Mouse (Mus musculus) thymus, adult 2 months (tissue): ENCODE data around the gene Nup107. TPM values are rescaled to one million over a fixed set of nuclear protein-coding genes. Genes with fewer than 3 reads are reported as not detected.
A peak's percentile ranks its signal among the peaks of the same experiment; 100 is the strongest.

ENCODE experiments used
- DNase-seq: peaks from one replicate; pipeline ENCODE4 v3.0.0; 2021
- H3K27ac ChIP-seq: fragments of 200-500 bp; 2 replicates; pipeline ENCODE4 v1.5.1; 2012; ENCODE audit warnings: low read length, control low read depth; ENCODE audit not compliant: control insufficient read depth, insufficient read depth
- H3K27me3 ChIP-seq: fragments of 200-500 bp; 2 replicates; pipeline ENCODE4 v1.6.1; 2012; ENCODE audit warnings: mild to moderate bottlenecking, low read length, moderate library complexity, mixed read lengths; ENCODE audit not compliant: control insufficient read depth, insufficient read depth
- H3K36me3 ChIP-seq: fragments of 200-500 bp; 2 replicates; pipeline ENCODE4 v1.6.1; 2012; ENCODE audit warnings: mild to moderate bottlenecking, low read length, moderate library complexity; ENCODE audit not compliant: control insufficient read depth, insufficient read depth
- H3K4me1 ChIP-seq: fragments of 200-500 bp; replicated peaks from 2 replicates; pipeline ENCODE4 v1.6.1; 2012; ENCODE audit warnings: low read length; ENCODE audit not compliant: control insufficient read depth, insufficient read depth
- H3K4me3 ChIP-seq: fragments of 200-500 bp; 2 replicates; pipeline ENCODE4 v1.5.1; 2012; ENCODE audit warnings: mild to moderate bottlenecking, low read length, control low read depth, moderate library complexity; ENCODE audit not compliant: control insufficient read depth, insufficient read depth
- CTCF ChIP-seq: fragments of 200-500 bp; IDR thresholded peaks from 2 replicates; pipeline ENCODE4 v1.5.1; 2012; ENCODE audit warnings: mild to moderate bottlenecking, control low read depth, low read length, moderate library complexity, borderline replicate concordance; ENCODE audit not compliant: control insufficient read depth, poor library complexity, insufficient read depth; ENCODE audit errors: extremely low read depth
- POLR2A ChIP-seq: fragments of 200-500 bp; IDR thresholded peaks from 2 replicates; pipeline ENCODE4 v1.6.1; 2012; ENCODE audit warnings: mild to moderate bottlenecking, low read length, control low read depth, moderate library complexity; ENCODE audit not compliant: control insufficient read depth, poor library complexity, insufficient read depth; ENCODE audit errors: extremely low read depth
- WGBS: fragments of 180-500 bp; shearing (Covaris S2); methylation state at CpG from one replicate; pipeline ENCODE4 v1.1.7; 2018; 5-methylcytosine and 5-hydroxymethylcytosine counted together
- polyA plus RNA-seq: library from polyadenylated mRNA; depleted of rRNA; stranded (reverse); fragments of >200 nt; gene quantifications from 2 replicates; pipeline ENCODE4 v1.2.3, GENCODE M21; 2012

Gene Nup107
- polyA plus RNA-seq, 1 experiment = 21.4 TPM

GRCm38 (mm10) chr10:117753711-117754608 is 38.5 kb downstream of the Nup107 start:
- WGBS = 97% methylated on average over 8 of the region's 8 CpGs
- H3K36me3 ChIP-seq = peaks cover 37% of the 10 kb centered on the region
- no peaks in the 10 kb centered on the region for H3K27me3 ChIP-seq
- no peak overlapping the region for H3K4me3 ChIP-seq
- H3K4me1 ChIP-seq = peaks cover 16% of the 10 kb centered on the region
- TF ChIP-seq POLR2A (no peak), CTCF (no peak)
- peak overlapping the region; percentile 94 for H3K27ac ChIP-seq
- DNase-seq = no peak

- Histone ChIP-seq H3K27me3 (no peaks in the 10 kb centered on the region), H3K36me3 (peaks cover 30% of the 10 kb centered on the region), H3K4me3 (no peak overlapping the region), H3K27ac (no peak overlapping the region), H3K4me1 (peaks cover 16% of the 10 kb centered on the region)
- TF ChIP-seq CTCF (no peak), POLR2A (no peak)
- WGBS = 96% methylated on average over 5 of the region's 5 CpGs
- no peak for DNase-seq
Observed at GRCm38 (mm10) chr10:117752851-117753647, 39.5 kb downstream of the Nup107 start.

- no peak for DNase-seq
- WGBS = 98% methylated on average over 7 of the region's 7 CpGs
- Histone ChIP-seq H3K4me1 (peaks cover 16% of the 10 kb centered on the region), H3K4me3 (no peak overlapping the region), H3K27ac (no peak overlapping the region), H3K36me3 (peaks cover 23% of the 10 kb centered on the region), H3K27me3 (no peaks in the 10 kb centered on the region)
- TF ChIP-seq POLR2A = no peak
- TF ChIP-seq CTCF = no peak
Observed at GRCm38 (mm10) chr10:117752304-117752821, 40.1 kb downstream of the Nup107 start.

GRCm38 (mm10) chr10:117751744-117752143 is 40.8 kb downstream of the Nup107 start:
- Histone ChIP-seq H3K4me3 (no peak overlapping the region), H3K27ac (no peak overlapping the region), H3K36me3 (peaks cover 16% of the 10 kb centered on the region), H3K4me1 (peaks cover 16% of the 10 kb centered on the region), H3K27me3 (no peaks in the 10 kb centered on the region)
- no peak for TF ChIP-seq CTCF
- no peak for TF ChIP-seq POLR2A
- no peak for DNase-seq
- WGBS = 99% methylated on average over 6 of the region's 6 CpGs

- Histone ChIP-seq H3K36me3 (peaks cover 15% of the 10 kb centered on the region), H3K27me3 (no peaks in the 10 kb centered on the region), H3K27ac (no peak overlapping the region), H3K4me3 (no peak overlapping the region), H3K4me1 (peaks cover 16% of the 10 kb centered on the region)
- 99% methylated on average over 14 of the region's 14 CpGs for WGBS
- DNase-seq = no peak
- TF ChIP-seq CTCF = no peak
- TF ChIP-seq POLR2A = no peak
Observed at GRCm38 (mm10) chr10:117751282-117751610, 41.3 kb downstream of the Nup107 start.

- 96% methylated on average over 5 of the region's 5 CpGs for WGBS
- TF ChIP-seq POLR2A (no peak), CTCF (no peak)
- H3K36me3 ChIP-seq = peaks cover 15% of the 10 kb centered on the region
- H3K4me3 ChIP-seq = no peak overlapping the region
- DNase-seq = no peak
- no peak overlapping the region for H3K27ac ChIP-seq
- no peaks in the 10 kb centered on the region for H3K27me3 ChIP-seq
- H3K4me1 ChIP-seq = peaks cover 12% of the 10 kb centered on the region
Observed at GRCm38 (mm10) chr10:117750529-117751281, 41.8 kb downstream of the Nup107 start.
